Mouse (Mus musculus): ENCODE measurements around the gene Tbc1d14.

- no peak for TF ChIP-seq CTCF (conservative IDR thresholded peaks at IDR 0.05; ENCODE audit: insufficient read depth, insufficient read length, low read depth, low read length)
- TF ChIP-seq POLR2A (IDR thresholded peaks at IDR 0.05; ENCODE audit: low read depth, low read length): no peak
Observed at GRCm38 (mm10) chr5:36449710-36450358, 143.2 kb downstream of the Tbc1d14 start.
